In the genomic region with DNA sequence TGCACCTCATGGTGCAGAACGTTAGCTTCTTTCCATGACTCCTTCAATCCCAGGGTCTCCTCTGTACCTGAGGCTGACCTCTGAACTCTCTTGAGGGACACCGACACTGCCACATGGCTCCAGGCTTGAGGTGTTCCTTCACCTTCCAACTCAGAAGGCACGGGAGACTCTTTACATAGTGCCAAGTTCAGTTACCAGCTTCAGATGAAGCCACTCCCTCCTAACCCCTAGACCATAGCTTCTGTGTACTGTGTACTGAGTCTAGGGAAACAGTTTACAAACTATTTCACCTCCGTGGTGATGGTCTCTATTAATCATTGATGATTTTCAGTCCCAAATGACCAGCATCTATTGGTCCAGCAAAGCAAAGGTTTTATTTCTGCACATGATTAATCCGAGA, we compare ENCODE assay signal across 30 mouse cellular contexts. TPM values are rescaled to one million over a fixed set of nuclear protein-coding genes. Genes with fewer than 3 reads are reported as not detected.
"Had no signal": no experiment of that assay in that cellular context is flagged by ENCODE, and none has a peak within 500 bp of the region (broad histone marks: within the 10 kb centered on the region; RNA-seq: fewer than 3 reads in every experiment).

No protein-coding gene starts in this region.

- H3K27me3 ChIP-seq: limb, embryonic 13.5 days; liver, embryonic 12.5 days; liver, embryonic 15.5 days; lung, embryonic 15.5 days; midbrain, embryonic 13.5 days; neural tube, embryonic 13.5 days had no signal

- ATAC-seq: inflammation-experienced regulatory T-cells, adult 6 months; intestine, embryonic 16.5 days; liver, embryonic 12.5 days; midbrain, embryonic 13.5 days; midbrain, embryonic 16.5 days had no signal

- H3K4me3 ChIP-seq: limb, embryonic 10.5 days; limb, embryonic 13.5 days; liver, embryonic 12.5 days; liver, embryonic 15.5 days; lung, embryonic 15.5 days; megakaryocyte, embryonic 14.5 days; midbrain, embryonic 10.5 days; midbrain, embryonic 13.5 days; myocyte; neural tube, embryonic 13.5 days had no signal

- H3K27ac ChIP-seq: limb, embryonic 10.5 days; limb, embryonic 13.5 days; liver, embryonic 12.5 days; liver, embryonic 15.5 days; lung, embryonic 15.5 days; midbrain, embryonic 10.5 days; midbrain, embryonic 13.5 days; neural tube, embryonic 13.5 days had no signal

- H3K36me3 ChIP-seq: limb, embryonic 10.5 days; limb, embryonic 13.5 days; liver, embryonic 12.5 days; liver, embryonic 15.5 days; lung, embryonic 15.5 days; midbrain, embryonic 10.5 days; midbrain, embryonic 13.5 days; neural tube, embryonic 13.5 days had no signal

- H3K4me2 ChIP-seq: limb, embryonic 13.5 days; liver, embryonic 12.5 days; liver, embryonic 15.5 days; lung, embryonic 15.5 days; midbrain, embryonic 13.5 days; neural tube, embryonic 13.5 days had no signal

- H3K4me1 ChIP-seq: limb, embryonic 10.5 days; limb, embryonic 13.5 days; liver, embryonic 12.5 days; liver, embryonic 15.5 days; lung, embryonic 15.5 days; megakaryocyte, embryonic 14.5 days; midbrain, embryonic 10.5 days; midbrain, embryonic 13.5 days; neural tube, embryonic 13.5 days had no signal

- H3K9me3 ChIP-seq: limb, embryonic 10.5 days; liver, embryonic 15.5 days; lung, embryonic 15.5 days had no signal

- H3K9ac ChIP-seq: limb, embryonic 13.5 days; liver, embryonic 12.5 days; liver, embryonic 15.5 days; lung, embryonic 15.5 days; midbrain, embryonic 13.5 days; neural tube, embryonic 13.5 days had no signal

- DNase-seq: liver; lung, adult 18-20 months; lung, postnatal 10 days; lung, postnatal 36 days; retina, postnatal 1 day; right cerebral cortex, postnatal 25 days; thymus, adult 18-20 months; thymus, postnatal 36 days had no signal

RNA-seq across cellular contexts. Expression of a gene that starts 7.2 kb away (rescaled TPM):
- total RNA-seq: layer of hippocampus, adult 18-20 months; monocyte, adult 5-6 weeks; neutrophil, adult 5-6 weeks had no signal
- polyA plus RNA-seq: inflammation-experienced regulatory T-cells, adult 6 months; intestine, embryonic 16.5 days; limb, embryonic 10.5 days; limb, embryonic 13.5 days; liver, embryonic 12.5 days; liver, embryonic 15.5 days; lung, embryonic 15.5 days; midbrain, embryonic 10.5 days; midbrain, embryonic 13.5 days; midbrain, embryonic 16.5 days; myocyte; neural tube, embryonic 13.5 days; stomach, embryonic 16.5 days had no signal

RNA-seq across cellular contexts. Expression of a gene that starts 42.7 kb away (rescaled TPM):
- total RNA-seq: layer of hippocampus, adult 18-20 months; layer of hippocampus, postnatal 14 days; left cerebral cortex, adult 8-10 months; left cerebral cortex, postnatal 14 days; monocyte, adult 5-6 weeks; neutrophil, adult 5-6 weeks had no signal
- polyA plus RNA-seq: inflammation-experienced regulatory T-cells, adult 6 months; intestine, embryonic 16.5 days; limb, embryonic 10.5 days; limb, embryonic 13.5 days; liver, embryonic 12.5 days; liver, embryonic 15.5 days; lung, embryonic 15.5 days; midbrain, embryonic 10.5 days; midbrain, embryonic 13.5 days; midbrain, embryonic 16.5 days; myocyte; neural tube, embryonic 13.5 days; spleen, adult 2 months; stomach, embryonic 16.5 days; testis, adult 2 months had no signal

RNA-seq across cellular contexts. Expression of a gene that starts 44.8 kb away (rescaled TPM):
- total RNA-seq: monocyte, adult 5-6 weeks; neutrophil, adult 5-6 weeks had no signal
- polyA plus RNA-seq: inflammation-experienced regulatory T-cells, adult 6 months had no signal
